ENCODE assay signal across 23 mouse cellular contexts in the genomic region with DNA sequence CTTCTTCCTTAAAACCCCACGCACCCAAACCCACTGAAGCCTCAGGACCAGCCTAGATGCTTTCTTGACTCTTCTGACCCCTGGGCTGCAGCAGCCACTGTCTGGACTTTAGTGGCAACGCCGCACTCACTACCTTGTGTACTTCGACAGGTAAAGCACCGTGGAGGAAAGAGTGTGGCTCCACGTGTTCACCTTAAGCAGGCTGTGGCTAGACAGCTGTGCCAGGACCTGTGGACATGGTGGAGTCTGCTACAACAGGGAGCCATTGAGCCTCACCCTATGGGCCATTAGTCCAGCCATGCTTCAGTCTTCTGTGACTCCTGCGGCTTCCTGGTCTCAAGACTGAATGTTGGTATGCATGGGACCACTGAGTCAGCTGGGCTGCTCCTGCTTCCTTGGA. TPM values are rescaled to one million over a fixed set of nuclear protein-coding genes. Genes with fewer than 3 reads are reported as not detected.
"Had no signal": no experiment of that assay in that cellular context is flagged by ENCODE, and none has a peak within 500 bp of the region (broad histone marks: within the 10 kb centered on the region; RNA-seq: fewer than 3 reads in every experiment).

No protein-coding gene starts in this region.

- H3K27ac ChIP-seq: intestine, embryonic 15.5 days; kidney, embryonic 15.5 days; left cerebral cortex, adult 2 months; liver, embryonic 13.5 days; midbrain, embryonic 10.5 days; midbrain, embryonic 15.5 days; neural tube, embryonic 12.5 days; neural tube, embryonic 15.5 days had no signal

- ATAC-seq: intestine, embryonic 15.5 days; midbrain, embryonic 15.5 days had no signal

- H3K4me2 ChIP-seq: intestine, embryonic 15.5 days; kidney, embryonic 15.5 days; liver, embryonic 13.5 days; midbrain, embryonic 15.5 days; neural tube, embryonic 12.5 days; neural tube, embryonic 15.5 days had no signal

- H3K9me3 ChIP-seq: intestine, embryonic 15.5 days; kidney, embryonic 15.5 days; liver, embryonic 13.5 days; megakaryocyte, embryonic 14.5 days; midbrain, embryonic 10.5 days; midbrain, embryonic 15.5 days; neural tube, embryonic 12.5 days; neural tube, embryonic 15.5 days had no signal

- H3K9ac ChIP-seq: intestine, embryonic 15.5 days; kidney, embryonic 15.5 days; liver, embryonic 13.5 days; midbrain, embryonic 15.5 days; neural tube, embryonic 12.5 days; neural tube, embryonic 15.5 days had no signal

- H3K4me1 ChIP-seq: intestine, embryonic 15.5 days; liver, embryonic 13.5 days had no signal

- H3K4me3 ChIP-seq: intestine, embryonic 15.5 days; kidney, embryonic 15.5 days; left cerebral cortex, adult 2 months; liver, embryonic 13.5 days; megakaryocyte, embryonic 14.5 days; midbrain, embryonic 10.5 days; midbrain, embryonic 15.5 days; neural tube, embryonic 12.5 days; neural tube, embryonic 15.5 days had no signal

- H3K36me3 ChIP-seq: intestine, embryonic 15.5 days; kidney, embryonic 15.5 days; liver, embryonic 13.5 days; midbrain, embryonic 10.5 days; midbrain, embryonic 15.5 days; neural tube, embryonic 12.5 days; neural tube, embryonic 15.5 days had no signal

- DNase-seq: kidney, adult 11 months; kidney, adult 8-10 months; kidney, postnatal 10 days; kidney, postnatal 36 days; layer of hippocampus, postnatal 36 days; liver, embryonic 13.5 days; lung, adult 2 months; right cerebral cortex, adult 18-20 months; right cerebral cortex, postnatal 25 days; spleen, adult 18-20 months; thymus, adult 2 months; thymus, postnatal 14 days; thymus, postnatal 4 days had no signal

RNA-seq across cellular contexts. Expression of a gene that starts 4.9 kb away (rescaled TPM):
- polyA plus RNA-seq: liver, adult 2 months; liver, embryonic 13.5 days; liver, embryonic 16.5 days had no signal
